Mouse (Mus musculus): ENCODE data around the gene Mmp8.

GRCm38 (mm10) chr9:7554382-7554781 is 3.9 kb upstream of the Mmp8 start:
- TF ChIP-seq CTCF (IDR thresholded peaks at IDR 0.05) (peak; percentile 74), EP300 (IDR thresholded peaks at IDR 0.05) (no peak)
